Mouse (Mus musculus) forebrain, embryonic 12.5 days (tissue): ENCODE data around the gene Csnka2ip. TPM values are rescaled to one million over a fixed set of nuclear protein-coding genes. Genes with fewer than 3 reads are reported as not detected.

Experiments
- ATAC-seq: fragments of 200-750 bp; cut with Nextera tagmentation; 2 replicates; pipeline ENCODE4 v1.8.0; 2017; ENCODE audit warnings: moderate TSS enrichment; ENCODE audit not compliant: low FRiP score
- H3K27ac ChIP-seq: fragments of 300-500 bp; sonication (generic); 2 replicates; pipeline ENCODE4 v1.5.1; 2016; ENCODE audit warnings: mild to moderate bottlenecking
- H3K27me3 ChIP-seq: fragments of 300-500 bp; sonication (generic); 2 replicates; pipeline ENCODE4 v1.6.1; 2016; ENCODE audit warnings: mild to moderate bottlenecking
- H3K36me3 ChIP-seq: fragments of 300-500 bp; sonication (generic); replicated peaks from 2 replicates; pipeline ENCODE4 v1.6.1; 2016; ENCODE audit warnings: mild to moderate bottlenecking
- H3K4me1 ChIP-seq: fragments of 300-500 bp; sonication (generic); 2 replicates; pipeline ENCODE4 v1.6.1; 2016
- H3K4me2 ChIP-seq: fragments of 300-500 bp; sonication (generic); 2 replicates; pipeline ENCODE4 v1.6.1; 2016; ENCODE audit warnings: mild to moderate bottlenecking, moderate library complexity
- H3K4me3 ChIP-seq: fragments of 300-500 bp; sonication (generic); replicated peaks from 2 replicates; pipeline ENCODE4 v1.5.1; 2016; ENCODE audit warnings: mild to moderate bottlenecking
- H3K9ac ChIP-seq: fragments of 300-500 bp; sonication (generic); 2 replicates; pipeline ENCODE4 v1.6.1; 2016; ENCODE audit warnings: mild to moderate bottlenecking
- H3K9me3 ChIP-seq: fragments of 300-500 bp; sonication (generic); 2 replicates; pipeline ENCODE4 v1.6.1; 2016
- whole genome bisulfite sequencing: fragments of 180-500 bp; shearing (Covaris S2); methylation state at CpG from one replicate; pipeline ENCODE4 v1.1.7; 2016; 5-methylcytosine and 5-hydroxymethylcytosine counted together
- polyA plus RNA-seq: library from polyadenylated mRNA; unstranded; fragments of >200 nt; fragmentation: Nextera tagmentation; extraction: Ambion mirVana; gene quantifications from 2 replicates; pipeline ENCODE4 v1.2.1, GENCODE M21; 2016

Gene Csnka2ip
- polyA plus RNA-seq, 1 experiment from 2014 or later = not detected

- no peak for ATAC-seq
- Histone ChIP-seq H3K4me1 (no peaks in the 10 kb centered on the region), H3K9me3 (no peaks in the 10 kb centered on the region), H3K27me3 (no peaks in the 10 kb centered on the region), H3K27ac (no peak overlapping the region), H3K4me3 (no peak overlapping the region), H3K36me3 (no peaks in the 10 kb centered on the region), H3K9ac (no peak overlapping the region), H3K4me2 (no peak overlapping the region)
- WGBS = 79% methylated on average over 1 of the region's 1 CpGs
These were observed 39.1 kb downstream of the Csnka2ip start for GRCm38 (mm10) chr16:64563081-64563480.

- Histone ChIP-seq H3K27me3 (no peaks in the 10 kb centered on the region), H3K9me3 (no peaks in the 10 kb centered on the region), H3K4me3 (no peak overlapping the region), H3K36me3 (no peaks in the 10 kb centered on the region), H3K4me1 (no peaks in the 10 kb centered on the region), H3K4me2 (no peak overlapping the region), H3K27ac (no peak overlapping the region), H3K9ac (no peak overlapping the region)
- ATAC-seq = no peak
- 66% methylated on average over 2 of the region's 2 CpGs for WGBS
These were observed 43.7 kb downstream of the Csnka2ip start for GRCm38 (mm10) chr16:64558518-64558917.

- H3K27me3 ChIP-seq = no peaks in the 10 kb centered on the region
- H3K9ac ChIP-seq = no peak overlapping the region
- no peak for ATAC-seq
- no peaks in the 10 kb centered on the region for H3K36me3 ChIP-seq
- no peak overlapping the region for H3K27ac ChIP-seq
- WGBS = 82% methylated on average over 2 of the region's 2 CpGs
- no peak overlapping the region for H3K4me3 ChIP-seq
- no peaks in the 10 kb centered on the region for H3K4me1 ChIP-seq
- no peak overlapping the region for H3K4me2 ChIP-seq
- no peaks in the 10 kb centered on the region for H3K9me3 ChIP-seq
These were observed 75.3 kb downstream of the Csnka2ip start for GRCm38 (mm10) chr16:64526883-64527282.

DNA sequence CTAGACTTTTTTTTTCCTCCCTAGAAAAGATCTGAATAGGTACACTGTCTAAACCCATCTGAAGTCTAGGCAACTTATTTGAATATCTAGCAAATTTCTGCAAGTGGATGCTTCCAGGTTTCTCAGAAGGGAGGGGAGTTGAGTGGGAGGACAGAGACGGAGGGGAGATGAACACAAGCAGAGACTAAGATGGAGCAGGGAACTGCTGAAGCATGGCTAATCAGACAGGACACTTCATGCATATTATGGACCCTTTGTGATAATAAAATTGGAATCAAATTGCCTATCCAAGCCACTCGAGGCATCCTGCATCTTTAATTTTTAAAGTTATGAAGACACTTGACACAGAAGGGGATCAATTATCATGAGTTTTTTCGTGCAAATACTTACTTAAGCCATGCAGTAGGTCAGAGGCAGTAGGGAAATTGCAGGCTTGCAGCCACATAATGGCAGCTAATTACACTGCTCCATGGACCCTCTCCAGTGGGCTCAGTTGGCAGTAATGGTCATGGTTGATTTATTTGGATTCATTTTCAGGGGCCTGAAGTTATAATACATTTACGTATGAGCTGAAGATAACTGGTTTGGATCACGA, 78.1 kb downstream of the Csnka2ip start:
- Histone ChIP-seq H3K4me2 (no peak overlapping the region), H3K9ac (no peak overlapping the region), H3K27ac (no peak overlapping the region), H3K4me1 (no peaks in the 10 kb centered on the region), H3K4me3 (no peak overlapping the region), H3K9me3 (no peaks in the 10 kb centered on the region), H3K36me3 (no peaks in the 10 kb centered on the region), H3K27me3 (no peaks in the 10 kb centered on the region)
- peak; percentile 72; the same call in 1 of the 2 replicates for ATAC-seq
- WGBS = 55% methylated on average over 5 of the region's 5 CpGs

GRCm38 (mm10) chr16:64513423-64513822, 88.8 kb downstream of the Csnka2ip start:
- ATAC-seq = no peak
- Histone ChIP-seq H3K27me3 (no peaks in the 10 kb centered on the region), H3K9me3 (no peaks in the 10 kb centered on the region), H3K4me2 (no peak overlapping the region), H3K4me1 (no peaks in the 10 kb centered on the region), H3K4me3 (no peak overlapping the region), H3K36me3 (no peaks in the 10 kb centered on the region), H3K27ac (no peak overlapping the region), H3K9ac (no peak overlapping the region)
- WGBS = 76% methylated on average over 2 of the region's 2 CpGs

Other genes starting within 250 kb of the Csnka2ip start
- gene 4930453N24Rik, start 168.8 kb upstream of the Csnka2ip start, polyA plus RNA-seq = 28.4 and 29.7 TPM in 2 replicates
- 9.6 and 10.4 TPM in 2 replicates for gene Zfp654, start 249.2 kb upstream of the Csnka2ip start, polyA plus RNA-seq
- gene Cggbp1, start 249.6 kb upstream of the Csnka2ip start, polyA plus RNA-seq = 118 and 131 TPM in 2 replicates